Mouse (Mus musculus): Measurements from ENCODE around the gene Fam120b.

Fam120b gene

GRCm38 (mm10) chr17:15395997-15396675 is at the start of gene Fam120b:
Gene Fam120b, plus strand, starts transcription at chr17:15396202.
- DNase-seq (ENCODE audit: low spot score in 2 of 2): peak; percentile 90 to 91

- no peak for DNase-seq (ENCODE audit: low spot score in 2 of 2)
Observed at GRCm38 (mm10) chr17:15350152-15350551, 45.9 kb upstream of the Fam120b start.

- peak; percentile 68 to 72 for DNase-seq (ENCODE audit: low spot score in 2 of 2)
Observed at GRCm38 (mm10) chr17:15352869-15353610, 43.0 kb upstream of the Fam120b start.

- DNase-seq (ENCODE audit: low spot score in 2 of 2): no peak
Observed at GRCm38 (mm10) chr17:15354006-15354405, 42.0 kb upstream of the Fam120b start.

GRCm38 (mm10) chr17:15355072-15355471 is 40.9 kb upstream of the Fam120b start:
- no peak for DNase-seq (ENCODE audit: low spot score in 2 of 2)

- no peak for DNase-seq (ENCODE audit: low spot score in 2 of 2)
Observed at GRCm38 (mm10) chr17:15356526-15356925, 39.5 kb upstream of the Fam120b start.

- DNase-seq (ENCODE audit: low spot score in 2 of 2): no peak
Observed at GRCm38 (mm10) chr17:15357071-15357470, 38.9 kb upstream of the Fam120b start.

- no peak for DNase-seq (ENCODE audit: low spot score in 2 of 2)
Observed at GRCm38 (mm10) chr17:15363656-15364055, 32.3 kb upstream of the Fam120b start.

- no peak for DNase-seq (ENCODE audit: low spot score in 2 of 2)
Observed at GRCm38 (mm10) chr17:15365650-15366049, 30.4 kb upstream of the Fam120b start.

GRCm38 (mm10) chr17:15370401-15370800 is 25.6 kb upstream of the Fam120b start:
- no peak for DNase-seq (ENCODE audit: low spot score in 2 of 2)

GRCm38 (mm10) chr17:15371967-15372835 is 23.8 kb upstream of the Fam120b start:
- DNase-seq (ENCODE audit: low spot score in 2 of 2): no peak

GRCm38 (mm10) chr17:15372931-15373652 is 22.9 kb upstream of the Fam120b start:
- DNase-seq (ENCODE audit: low spot score in 2 of 2): no peak

- no peak for DNase-seq (ENCODE audit: low spot score in 2 of 2)
Observed at GRCm38 (mm10) chr17:15374321-15375141, 21.5 kb upstream of the Fam120b start.

- DNase-seq (ENCODE audit: low spot score in 2 of 2): no peak
Observed at GRCm38 (mm10) chr17:15375224-15375623, 20.8 kb upstream of the Fam120b start.

GRCm38 (mm10) chr17:15375701-15376493 is 20.1 kb upstream of the Fam120b start:
- DNase-seq (ENCODE audit: low spot score in 2 of 2): peak; percentile 62 to 68

- DNase-seq (ENCODE audit: low spot score in 2 of 2): no peak
Observed at GRCm38 (mm10) chr17:15376494-15377181, 19.4 kb upstream of the Fam120b start, which contains the start of gene Dll1. Gene Dll1, minus strand, starts transcription at chr17:15376872.

- DNase-seq (ENCODE audit: low spot score in 2 of 2): no peak
Observed at GRCm38 (mm10) chr17:15377901-15378300, 18.1 kb upstream of the Fam120b start.

- no peak for DNase-seq (ENCODE audit: low spot score in 2 of 2)
Observed at GRCm38 (mm10) chr17:15378413-15379109, 17.4 kb upstream of the Fam120b start.
